Mouse (Mus musculus) small intestine, adult 10 weeks (tissue): ENCODE measurements around the gene Zfp938. TPM values are rescaled to one million over a fixed set of nuclear protein-coding genes. Genes with fewer than 3 reads are reported as not detected.

Experiments used
- polyA plus RNA-seq: library from polyadenylated mRNA; stranded (reverse); fragments of 350-450 nt; fragmentation: Illumina TruSeq; extraction: RNeasy Lipid Tissue Mini Kit (QIAGEN cat#74804); gene quantifications from one replicate; pipeline ENCODE4 v1.2.3, GENCODE M21; 2014; ENCODE audit warnings: low replicate concordance

Gene Zfp938
- polyA plus RNA-seq: 26.2 TPM

GRCm38 (mm10) chr10:82240742-82241400, at the start of gene Zfp938:
TSS of gene Zfp938 (minus strand) at chr10:82241280.

Other genes with a start within 250 kb of the Zfp938 start
- gene Zfp873, start 193.2 kb downstream of the Zfp938 start, polyA plus RNA-seq: 13.8 TPM
- gene BC024063, start 157.9 kb downstream of the Zfp938 start, polyA plus RNA-seq: 8.8 TPM
- gene AU041133, start 113.3 kb downstream of the Zfp938 start, polyA plus RNA-seq: 13.0 TPM
- not detected for gene 4932415D10Rik, start 75.3 kb upstream of the Zfp938 start, polyA plus RNA-seq
- gene Gm4924, start 113.0 kb upstream of the Zfp938 start, polyA plus RNA-seq: 9.4 TPM